Mouse (Mus musculus) megakaryocyte progenitor cell, adult 5-6 weeks (primary cell): Measurements from ENCODE around the gene C1s2. TPM values are rescaled to one million over a fixed set of nuclear protein-coding genes. Genes with fewer than 3 reads are reported as not detected.
"Not testable (repeated sequence)": the region's sequence is repeated elsewhere in the genome, so short reads cannot be mapped to it uniquely, and the experiment has no call there.

ENCODE experiments used
- ATAC-seq: replicated peaks from 2 replicates; pipeline ENCODE4 v1.8.0; 2016; ENCODE audit warnings: mild to moderate bottlenecking, moderate TSS enrichment, inconsistent platforms; ENCODE audit not compliant: poor library complexity
- total RNA-seq, 2 experiments: library from RNA; stranded (forward) in 1 of 2; stranded (reverse) in 1 of 2; fragments of 157-497, 149-512 nt in 1 of 2; fragments of 200-1000 nt in 1 of 2; gene quantifications; 2 replicates each; pipeline versions ENCODE4 v1.2.3 to v1.2.4; 2015 to 2017

The C1s2 gene
- total RNA-seq (2015) (not detected in 2 replicates), total RNA-seq (2017) (not detected in 2 replicates)

DNA sequence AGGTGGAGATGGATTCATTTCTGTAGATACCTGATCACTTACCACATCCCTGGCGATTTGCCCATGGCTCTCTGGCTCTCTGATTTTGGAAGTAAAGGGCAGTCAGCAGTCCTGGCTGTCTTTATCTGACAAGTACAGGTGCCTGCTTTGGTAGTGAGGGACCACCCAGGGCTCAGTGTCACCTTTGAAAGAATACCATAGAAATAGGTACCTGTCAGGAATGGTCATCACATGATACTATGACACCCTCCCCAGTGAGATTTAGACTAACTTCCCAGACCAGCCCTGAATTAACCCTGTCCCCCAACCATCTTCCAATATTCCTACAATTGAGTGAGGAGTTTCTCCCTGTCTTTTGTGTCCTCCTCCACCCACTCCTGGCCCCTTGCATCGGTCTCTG, at the start of gene C1s2:
C1s2 (minus strand) TSS at position 101 of the 400 bp plus-strand sequence.
- not testable (repeated sequence) for ATAC-seq

DNA sequence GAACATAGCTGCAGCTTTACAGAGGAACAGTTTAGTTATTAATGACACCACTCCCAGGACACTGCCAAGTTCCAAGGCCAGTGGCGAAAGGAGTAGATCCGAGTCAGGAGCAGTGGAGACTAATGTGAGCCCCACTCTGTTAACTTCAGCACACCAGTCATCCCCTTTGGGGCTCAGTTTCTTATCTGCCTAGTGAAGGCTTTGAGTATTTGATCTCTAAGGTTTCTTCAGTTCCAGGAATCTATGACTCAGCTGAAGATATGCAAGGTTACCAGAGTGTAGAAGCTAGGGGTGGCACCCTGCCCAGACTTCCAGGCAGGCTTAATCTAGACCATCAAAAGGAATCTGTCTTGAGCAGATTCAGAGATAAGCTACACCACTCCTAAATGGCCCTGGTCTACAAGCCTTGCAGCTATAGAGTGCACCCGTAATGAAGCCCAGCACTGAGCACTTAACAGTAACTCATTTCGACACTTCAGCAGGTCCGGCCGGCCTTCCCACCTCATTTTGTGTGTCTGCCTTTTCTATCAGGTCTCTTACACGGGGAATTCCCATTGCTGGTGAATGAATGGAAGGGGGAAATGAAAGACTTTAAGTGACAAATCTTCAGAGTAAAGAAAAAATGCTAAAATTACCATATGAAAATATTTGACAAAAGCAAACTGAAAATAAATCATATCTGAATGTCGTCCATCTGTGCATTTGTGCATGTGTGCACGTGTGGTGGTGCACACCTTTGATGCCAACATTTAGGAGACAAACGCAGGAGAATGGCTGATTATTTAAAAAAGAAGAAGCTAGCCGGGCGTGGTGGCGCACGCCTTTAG, 47.9 kb upstream of the C1s2 start:
- peak; percentile 35 for ATAC-seq

DNA sequence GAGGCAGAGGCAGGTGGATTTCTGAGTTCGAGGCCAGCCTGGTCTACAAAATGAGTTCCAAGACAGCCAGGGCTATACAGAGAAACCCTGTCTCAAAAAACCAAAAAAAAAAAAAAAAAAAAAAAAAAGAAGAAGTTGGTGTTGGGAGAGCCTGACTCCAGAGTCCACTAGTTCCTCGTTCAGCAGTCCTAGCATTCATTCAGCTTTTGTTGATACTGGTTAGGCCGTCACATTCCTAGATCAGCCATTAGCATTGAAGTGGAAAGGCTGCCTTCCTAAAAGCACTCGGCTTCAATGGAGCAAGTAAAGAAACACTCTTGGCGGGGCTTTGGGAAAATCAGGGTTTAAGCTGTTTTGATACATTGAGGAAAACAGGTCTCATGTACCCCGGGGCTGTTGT, 46.4 kb upstream of the C1s2 start:
- ATAC-seq, result not testable (repeated sequence)

DNA sequence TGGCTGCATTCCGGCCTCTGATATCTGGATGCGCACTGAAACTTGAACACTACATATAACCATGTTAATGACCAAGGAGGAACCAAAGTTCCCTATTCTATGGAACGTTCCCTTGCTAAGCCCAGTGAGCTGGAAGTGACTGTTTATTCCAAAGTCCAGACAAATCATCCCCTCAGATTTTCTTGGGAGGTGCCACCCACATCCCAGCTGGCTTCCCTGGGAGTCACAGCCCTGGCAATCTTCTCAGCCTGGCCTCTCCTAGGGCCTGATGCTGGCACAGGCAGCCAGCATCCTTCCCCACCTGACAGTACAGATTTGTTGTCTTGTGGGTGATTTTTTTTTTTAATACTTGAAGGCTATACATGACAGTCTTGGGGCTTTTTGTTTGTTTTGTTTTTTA, 43.6 kb upstream of the C1s2 start:
- ATAC-seq, result no peak

DNA sequence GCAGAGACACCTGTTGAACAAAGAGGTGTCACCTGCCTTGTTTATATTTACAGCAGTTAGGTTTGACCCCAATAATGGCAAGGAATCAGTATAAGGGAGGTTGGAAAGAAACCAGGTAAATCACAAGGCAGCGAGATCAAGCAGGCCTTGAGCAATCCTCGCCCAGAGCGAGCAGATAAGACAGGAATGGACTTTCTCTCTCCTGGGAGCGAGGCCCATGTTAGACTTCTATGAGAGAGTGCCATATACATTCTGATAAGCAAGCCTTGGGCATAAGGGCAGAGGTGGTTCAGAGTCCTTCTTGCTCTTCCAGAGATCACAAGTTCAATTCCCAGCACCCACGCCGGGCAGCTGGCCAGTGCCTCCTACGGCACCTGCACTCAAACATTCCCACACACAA, 42.9 kb upstream of the C1s2 start:
- no peak for ATAC-seq

DNA sequence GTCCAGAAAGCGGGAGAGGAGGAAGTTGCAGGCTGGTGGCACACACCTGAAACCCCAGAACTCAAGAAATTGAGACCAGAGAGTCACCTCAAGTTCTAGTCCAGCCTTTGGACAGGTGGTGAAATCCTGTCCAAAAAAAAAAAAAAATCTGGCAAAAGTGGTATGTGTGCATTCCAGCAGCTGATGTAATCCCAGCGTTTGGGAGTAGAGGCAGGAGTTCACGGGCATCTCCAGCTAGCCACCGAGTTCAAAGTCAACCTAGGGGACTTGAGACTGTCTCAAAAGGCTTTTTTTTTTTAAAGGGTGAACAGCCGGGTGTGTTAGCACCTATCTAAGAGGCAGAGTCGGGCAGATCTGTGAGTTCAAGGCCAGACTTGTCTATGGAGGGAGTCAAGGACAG, 40.3 kb upstream of the C1s2 start:
- ATAC-seq, result no peak

- ATAC-seq, result no peak
Measured at GRCm38 (mm10) chr6:124674591-124674990, 38.7 kb upstream of the C1s2 start.

DNA sequence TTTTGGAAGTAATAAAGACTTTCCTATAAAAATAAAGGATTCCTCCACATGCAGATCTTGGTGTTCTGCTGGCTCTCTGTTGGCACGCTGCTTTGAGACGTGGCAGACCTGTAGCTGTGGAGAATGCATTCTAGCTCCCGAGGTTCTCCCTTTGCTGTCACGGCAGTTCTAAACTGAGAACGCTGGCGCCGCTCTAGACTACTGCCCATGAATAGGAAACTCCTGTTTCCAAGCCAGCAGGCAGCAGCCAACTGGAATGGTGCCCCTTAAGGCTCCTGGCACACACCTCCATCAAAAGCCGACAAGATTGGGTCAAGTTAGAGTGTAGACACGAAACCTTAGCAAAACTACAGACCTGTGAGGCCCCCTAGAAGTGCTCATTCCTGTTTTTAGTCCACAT, 37.7 kb upstream of the C1s2 start:
- no peak for ATAC-seq

- 0 out of 2 replicates have a peak, but pooled peaks have one; percentile 42 for ATAC-seq
Measured at GRCm38 (mm10) chr6:124672100-124672499, 36.2 kb upstream of the C1s2 start.

- ATAC-seq, result no peak
Measured at GRCm38 (mm10) chr6:124670281-124670900, 34.5 kb upstream of the C1s2 start.

- peak; percentile 32 for ATAC-seq
Measured at GRCm38 (mm10) chr6:124669234-124669859, 33.5 kb upstream of the C1s2 start.

GRCm38 (mm10) chr6:124665011-124665410, 29.1 kb upstream of the C1s2 start:
- no peak for ATAC-seq

DNA sequence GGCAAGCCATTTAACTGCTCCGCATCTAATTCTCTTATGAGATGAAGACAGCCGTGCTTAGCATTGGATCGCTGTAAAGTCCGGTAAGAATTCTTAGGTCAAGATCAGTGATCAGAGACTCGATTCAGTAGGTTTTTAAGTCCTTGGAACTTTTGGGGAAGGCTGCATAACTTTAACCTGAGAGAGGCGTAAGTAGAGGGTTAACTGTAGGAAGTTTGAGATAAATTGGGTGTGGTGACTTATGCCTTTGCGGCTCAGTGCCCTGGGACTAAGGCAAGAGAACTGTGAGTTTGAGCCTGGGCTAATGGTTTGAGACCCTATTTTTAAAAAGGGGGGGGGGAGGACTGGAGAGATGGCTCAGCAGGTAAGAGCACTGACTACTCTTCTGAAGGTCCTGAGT, 28.4 kb upstream of the C1s2 start:
- no peak for ATAC-seq

GRCm38 (mm10) chr6:124663424-124663795, 27.5 kb upstream of the C1s2 start:
- no peak for ATAC-seq

DNA sequence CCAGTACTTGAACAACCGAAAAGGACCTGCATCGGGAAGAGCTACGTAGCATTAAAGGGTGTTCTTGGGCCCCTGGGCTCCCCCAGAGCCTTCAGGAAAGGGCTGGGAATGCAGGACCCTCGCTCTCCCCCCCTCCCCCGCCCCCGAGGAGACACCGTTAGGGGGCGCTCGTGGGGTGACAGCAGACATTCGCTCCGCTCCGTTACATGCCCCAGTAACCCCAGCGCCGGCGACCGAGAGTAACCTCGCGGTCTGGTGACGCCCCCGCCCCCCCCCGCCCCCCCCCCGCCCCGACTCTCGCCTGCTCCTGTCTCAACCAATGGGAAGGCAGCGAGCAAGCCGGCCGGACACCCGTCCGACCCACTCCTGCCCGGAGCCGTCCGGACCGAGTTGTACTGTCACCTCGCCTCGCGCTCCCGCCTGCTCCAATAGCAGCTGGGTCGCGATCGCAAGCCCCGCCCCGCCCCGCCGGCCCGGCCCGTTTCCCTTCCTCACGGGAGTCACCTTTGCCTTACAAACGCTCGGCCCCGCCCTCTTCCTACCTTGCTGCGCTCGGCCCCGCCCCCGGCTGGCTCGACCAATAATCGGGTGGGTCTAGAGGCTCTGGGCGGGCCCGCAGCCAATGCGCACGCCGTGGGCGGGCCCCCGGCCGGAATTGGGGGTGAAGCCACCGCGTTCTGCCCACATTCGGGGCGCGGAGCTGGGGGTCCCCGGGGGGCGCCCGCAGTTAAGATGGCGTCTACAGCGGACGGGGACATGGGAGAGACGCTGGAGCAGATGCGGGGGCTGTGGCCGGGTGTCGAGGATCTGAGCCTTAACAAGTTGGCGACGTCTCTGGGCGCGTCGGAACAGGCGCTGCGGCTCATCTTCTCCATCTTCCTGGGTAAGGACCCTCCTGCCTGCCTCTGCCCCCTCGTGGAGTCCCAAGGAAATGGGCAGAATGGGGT, 26.9 kb upstream of the C1s2 start, which contains the start of gene Lpcat3:
Lpcat3 (plus strand) TSS at position 551 of the 947 bp plus-strand sequence.
- ATAC-seq, result peak; percentile 87

DNA sequence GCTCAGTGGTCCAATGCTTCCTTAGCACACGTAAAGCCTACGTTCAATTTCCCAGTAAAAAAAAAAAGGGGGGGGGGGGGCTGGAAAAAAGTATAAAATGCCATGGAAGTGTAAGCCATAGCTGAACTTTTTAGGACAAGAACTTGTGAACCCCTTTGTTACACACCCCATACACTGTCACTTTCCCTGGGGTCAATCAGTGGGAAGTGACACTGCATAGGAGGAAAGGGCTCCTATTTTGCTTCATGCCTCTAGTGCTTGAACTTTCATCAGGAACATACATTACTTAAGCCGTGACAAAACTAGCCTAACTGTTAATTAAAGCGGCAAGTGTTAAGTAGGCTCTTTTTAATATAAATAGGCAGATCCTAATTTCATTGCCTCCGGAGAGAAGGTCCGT, 26.1 kb upstream of the C1s2 start:
- ATAC-seq, result no peak

GRCm38 (mm10) chr6:124661156-124661806, 25.4 kb upstream of the C1s2 start:
- no peak for ATAC-seq

DNA sequence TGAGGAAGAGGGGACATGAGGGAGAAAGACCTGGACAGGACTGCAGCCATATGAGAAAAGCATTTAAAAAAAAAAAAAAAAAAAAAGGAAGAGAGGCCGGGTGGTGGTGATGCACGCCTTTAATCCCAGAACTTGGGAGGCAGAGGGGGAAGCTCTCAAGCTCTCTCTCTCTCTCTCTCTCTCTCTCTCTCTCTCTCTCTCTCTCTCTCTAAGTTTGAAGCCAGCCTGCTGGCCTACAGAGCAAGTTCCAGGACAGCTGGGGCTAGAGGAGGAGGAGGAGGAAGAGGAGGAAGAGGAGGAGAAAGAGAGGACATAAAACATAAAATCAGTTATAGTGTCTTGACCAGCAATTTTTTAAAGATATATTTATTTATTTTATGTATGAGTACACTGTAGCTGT, 22.2 kb upstream of the C1s2 start:
- no peak for ATAC-seq

GRCm38 (mm10) chr6:124655893-124656292, 20.0 kb upstream of the C1s2 start:
- no peak; the same call in 1 of the 2 replicates for ATAC-seq

GRCm38 (mm10) chr6:124646394-124646793, 10.5 kb upstream of the C1s2 start:
- ATAC-seq, result peak; percentile 94
